Mouse (Mus musculus): ENCODE data around the gene Hist2h2ac.

Gene Hist2h2ac

DNA sequence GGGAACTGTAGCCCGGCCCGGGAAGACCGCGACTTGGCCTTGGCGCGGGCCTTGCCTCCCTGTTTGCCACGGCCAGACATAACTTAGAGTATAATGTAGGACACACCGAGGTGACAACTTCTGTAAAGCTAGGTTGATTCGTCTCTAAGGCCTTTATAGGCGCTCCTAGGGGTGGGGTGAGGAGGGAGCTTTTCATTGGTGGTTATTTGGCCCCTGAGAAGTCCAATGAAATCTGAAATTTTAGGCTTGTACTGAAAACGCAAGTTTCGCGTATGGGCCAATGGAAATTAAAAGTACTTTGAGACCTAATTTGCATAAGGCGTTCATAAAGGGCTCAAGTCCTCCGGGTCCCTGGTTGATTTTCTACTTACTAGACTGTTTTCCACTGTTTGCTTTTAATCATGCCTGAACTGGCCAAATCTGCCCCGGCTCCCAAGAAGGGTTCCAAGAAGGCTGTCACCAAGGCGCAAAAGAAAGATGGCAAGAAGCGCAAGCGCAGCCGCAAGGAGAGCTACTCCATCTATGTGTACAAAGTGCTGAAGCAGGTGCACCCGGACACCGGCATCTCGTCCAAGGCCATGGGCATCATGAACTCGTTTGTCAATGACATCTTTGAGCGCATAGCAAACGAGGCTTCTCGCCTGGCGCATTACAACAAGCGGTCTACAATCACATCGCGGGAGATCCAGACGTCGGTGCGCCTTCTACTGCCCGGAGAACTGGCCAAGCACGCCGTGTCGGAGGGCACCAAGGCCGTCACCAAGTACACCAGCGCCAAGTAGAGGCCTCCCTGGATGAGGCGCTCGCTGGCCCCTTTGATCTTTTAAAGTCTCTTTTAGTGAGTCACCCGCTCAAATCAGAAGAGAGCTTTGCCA is at the start of gene Hist2h2ac, which contains the start of gene Hist2h2be:
Gene Hist2h2ac (minus strand): TSS at position 116 of the 875 bp plus-strand sequence.
Gene Hist2h2be (plus strand): TSS at position 355 of the 875 bp plus-strand sequence.
- DNase-seq = peak; percentile 91

DNA sequence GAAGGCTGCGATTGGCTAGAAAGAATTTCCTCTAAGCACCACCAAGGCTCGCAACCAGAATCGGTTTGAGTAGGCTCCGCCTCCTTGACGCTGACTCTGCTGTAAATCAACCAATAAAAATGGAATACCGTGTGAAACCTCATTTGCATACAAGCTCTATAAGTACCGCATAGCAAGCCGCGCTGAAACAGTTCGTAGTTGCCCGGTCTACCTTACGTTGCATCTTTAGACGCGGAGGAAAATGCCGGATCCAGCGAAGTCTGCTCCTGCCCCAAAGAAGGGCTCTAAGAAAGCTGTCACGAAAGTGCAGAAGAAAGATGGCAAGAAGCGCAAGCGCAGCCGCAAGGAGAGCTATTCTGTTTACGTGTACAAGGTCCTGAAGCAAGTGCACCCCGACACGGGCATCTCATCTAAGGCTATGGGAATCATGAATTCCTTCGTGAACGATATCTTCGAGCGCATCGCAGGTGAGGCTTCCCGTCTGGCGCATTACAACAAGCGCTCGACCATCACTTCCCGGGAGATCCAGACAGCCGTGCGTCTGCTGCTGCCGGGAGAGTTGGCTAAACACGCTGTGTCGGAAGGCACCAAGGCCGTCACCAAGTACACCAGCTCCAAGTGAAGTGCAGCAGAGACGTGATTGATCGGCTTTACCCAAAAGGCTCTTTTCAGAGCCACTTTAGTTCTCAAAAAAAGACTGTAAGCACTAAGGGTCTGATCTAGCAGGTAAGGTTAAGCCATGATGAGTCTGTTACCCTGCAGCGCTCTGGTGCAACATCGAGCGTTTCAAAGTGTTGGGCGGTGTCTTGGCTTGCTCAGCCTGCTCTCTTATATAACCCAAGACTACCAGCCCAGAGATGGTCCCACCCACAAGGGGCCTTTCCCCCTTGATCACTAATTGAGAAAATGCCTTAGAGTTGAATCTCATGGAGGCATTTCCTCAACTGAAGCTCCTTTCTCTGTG is 49.1 kb upstream of the Hist2h2ac start, which contains the start of gene Hist2h2bb:
Gene Hist2h2bb (plus strand): TSS at position 242 of the 964 bp plus-strand sequence.
- peak; percentile 90 for DNase-seq

DNA sequence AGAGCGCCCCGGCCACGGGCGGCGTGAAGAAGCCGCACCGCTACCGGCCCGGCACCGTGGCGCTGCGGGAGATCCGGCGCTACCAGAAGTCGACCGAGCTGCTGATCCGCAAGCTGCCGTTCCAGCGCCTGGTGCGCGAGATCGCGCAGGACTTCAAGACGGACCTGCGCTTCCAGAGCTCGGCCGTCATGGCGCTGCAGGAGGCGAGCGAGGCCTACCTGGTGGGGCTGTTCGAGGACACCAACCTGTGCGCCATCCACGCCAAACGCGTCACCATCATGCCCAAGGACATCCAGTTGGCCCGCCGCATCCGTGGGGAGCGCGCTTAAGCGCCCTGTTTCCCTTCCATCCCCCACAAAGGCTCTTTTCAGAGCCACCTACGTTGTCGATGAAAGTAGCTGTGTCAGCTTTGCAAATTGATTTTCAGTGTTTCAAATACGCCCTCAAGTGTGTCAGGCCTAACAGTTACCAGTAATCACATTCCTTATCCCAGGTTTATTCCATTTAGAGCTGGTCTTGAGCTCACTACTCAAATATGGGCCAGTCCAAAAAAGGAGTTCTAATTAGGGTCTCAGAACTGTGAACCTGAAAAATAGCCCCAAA is 48.2 kb upstream of the Hist2h2ac start:
- peak; percentile 33 for DNase-seq

DNA sequence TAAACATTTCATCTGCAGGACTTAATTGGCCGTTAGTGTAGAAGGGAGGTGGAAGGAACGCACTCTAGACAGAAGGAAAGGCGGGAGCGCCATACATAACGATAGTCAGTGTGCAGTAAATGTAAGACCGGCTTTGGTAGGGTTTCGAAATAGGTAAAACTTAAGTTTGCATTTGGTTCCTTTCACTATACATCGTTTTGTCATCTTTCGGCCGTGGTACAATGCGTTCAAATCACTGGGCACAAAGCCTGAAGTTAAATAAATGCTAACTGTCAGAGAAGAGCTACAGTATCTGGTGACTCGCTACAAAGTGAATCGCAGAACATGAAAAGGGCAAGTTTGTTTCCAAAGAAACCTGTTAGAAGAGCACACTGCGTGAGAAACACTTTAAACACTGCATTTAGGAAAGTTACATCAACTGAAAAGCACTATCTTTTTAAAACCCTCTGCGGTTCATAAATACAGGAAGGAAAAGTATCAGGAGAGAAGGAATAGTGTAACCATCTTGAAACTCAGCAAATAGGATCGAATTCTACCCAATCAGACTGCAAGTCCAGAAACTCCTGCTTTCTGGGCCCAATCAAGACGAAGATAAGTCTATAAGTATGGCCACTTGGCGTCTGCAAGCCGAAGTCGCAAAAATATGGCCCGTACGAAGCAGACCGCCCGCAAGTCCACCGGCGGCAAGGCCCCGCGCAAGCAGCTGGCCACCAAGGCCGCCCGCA is 47.5 kb upstream of the Hist2h2ac start, which contains the start of gene Hist2h3b:
Gene Hist2h3b (plus strand): TSS at position 604 of the 725 bp plus-strand sequence.
- peak; percentile 81 for DNase-seq

DNA sequence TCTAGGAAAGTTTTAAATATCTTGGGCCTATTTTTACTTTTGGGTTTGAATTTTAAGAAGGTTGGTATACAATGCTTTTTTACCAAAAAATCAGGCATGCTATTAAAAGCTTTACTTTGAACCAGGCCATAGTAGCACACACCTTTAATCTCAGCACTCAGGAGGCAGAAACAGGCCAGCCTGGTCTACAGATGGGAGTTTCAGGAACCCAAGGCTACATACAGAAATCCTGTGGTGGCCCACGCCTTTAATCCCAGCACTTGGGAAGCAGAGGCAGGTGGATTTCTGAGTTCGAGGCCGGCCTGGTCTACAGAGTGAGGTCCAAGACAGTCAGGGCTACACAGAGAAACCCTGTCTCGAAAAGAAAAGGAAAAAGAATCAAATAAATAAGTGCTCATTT is 46.9 kb upstream of the Hist2h2ac start:
- DNase-seq = no peak

DNA sequence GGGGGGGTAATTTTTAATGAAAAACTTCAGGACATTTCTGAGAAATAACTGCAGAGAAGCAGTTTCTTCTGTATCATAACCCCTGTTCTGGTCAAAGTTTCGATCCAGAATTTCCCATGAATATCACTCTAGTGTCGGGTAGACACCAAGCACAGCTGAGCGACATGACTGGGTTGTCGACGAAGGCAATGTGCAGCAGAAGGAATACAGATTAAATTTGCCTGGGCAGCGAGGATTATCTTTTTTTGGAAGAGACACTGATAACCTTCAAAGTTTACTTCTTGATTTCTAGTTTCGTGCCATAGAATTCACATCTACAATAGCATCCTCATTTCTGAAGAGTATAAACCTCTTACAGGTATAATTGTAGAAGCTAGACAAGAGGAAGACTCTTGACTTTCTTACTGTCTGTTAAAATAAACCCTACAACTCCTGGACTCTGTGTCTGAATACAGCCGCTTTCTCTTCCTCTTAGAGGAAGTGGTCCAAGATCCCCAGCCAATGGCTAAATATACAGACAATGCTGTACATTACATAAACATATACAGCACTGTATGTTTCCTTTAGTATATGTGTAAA is 45.5 kb upstream of the Hist2h2ac start:
- DNase-seq = no peak

DNA sequence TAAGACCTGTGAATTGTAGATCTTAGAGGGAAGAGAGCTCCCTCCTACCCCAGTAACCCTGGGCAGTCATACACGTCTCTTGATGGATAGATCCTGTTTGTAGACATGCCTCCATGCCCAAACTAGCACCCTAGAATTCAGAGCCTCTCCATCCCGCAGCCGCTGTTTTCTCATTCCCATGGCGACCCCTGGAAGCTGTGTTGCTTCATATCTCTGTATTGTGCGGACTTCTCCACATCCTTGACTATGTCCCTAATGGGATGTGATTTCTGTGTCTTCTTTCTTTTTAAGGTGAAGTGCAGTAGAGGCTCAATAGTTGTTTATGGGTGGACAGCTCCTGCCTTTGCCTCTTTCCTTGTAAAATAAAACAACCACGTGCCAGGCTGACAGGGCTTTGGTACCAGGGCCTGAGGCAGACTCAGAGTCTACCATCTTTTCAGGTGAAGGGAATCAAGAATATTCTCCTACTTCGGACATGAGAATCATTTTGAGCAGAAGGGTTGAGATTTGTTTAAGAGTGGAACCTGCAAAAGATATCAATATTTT is 43.8 kb upstream of the Hist2h2ac start:
- DNase-seq = no peak

DNA sequence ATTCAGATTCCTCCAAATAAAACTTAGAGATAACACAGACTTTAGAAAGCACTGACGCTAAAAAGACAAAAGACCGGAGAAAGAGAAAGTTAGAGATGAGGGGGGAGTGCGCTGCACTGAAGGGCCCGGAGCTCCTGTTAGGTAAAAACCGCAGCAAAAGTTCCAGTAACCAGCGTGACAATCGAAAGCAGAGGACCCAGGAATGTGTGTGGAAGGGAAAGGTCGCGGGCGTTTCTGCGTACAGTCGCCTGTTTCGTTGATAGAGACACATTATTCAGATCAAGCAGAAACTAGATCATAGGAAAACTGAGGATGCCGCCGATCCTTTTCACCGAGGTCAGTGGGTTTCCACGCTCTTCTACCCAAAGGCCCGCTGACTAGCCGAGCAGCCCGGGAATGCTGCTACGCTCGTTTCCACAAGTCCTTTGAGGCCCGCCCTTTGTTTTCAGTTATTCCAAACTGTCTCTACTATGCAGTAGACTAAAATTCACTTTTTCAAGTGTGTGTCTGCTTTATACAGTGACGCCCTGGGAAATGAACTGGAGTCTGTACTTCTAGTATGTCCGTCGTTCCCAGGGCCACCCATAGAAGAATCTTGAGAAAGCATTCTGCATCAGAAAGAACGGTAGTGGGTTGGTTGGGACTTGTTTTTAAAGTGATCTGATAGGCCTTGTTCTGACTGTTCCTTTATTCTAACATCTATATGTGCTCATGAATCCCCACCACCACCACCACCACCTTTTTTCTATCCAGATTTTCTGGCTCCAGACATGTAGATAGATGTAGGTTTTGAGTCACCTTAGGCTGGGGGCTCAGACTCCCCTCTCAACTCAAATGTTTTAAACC is 43.1 kb upstream of the Hist2h2ac start:
- peak; percentile 73 for DNase-seq

DNA sequence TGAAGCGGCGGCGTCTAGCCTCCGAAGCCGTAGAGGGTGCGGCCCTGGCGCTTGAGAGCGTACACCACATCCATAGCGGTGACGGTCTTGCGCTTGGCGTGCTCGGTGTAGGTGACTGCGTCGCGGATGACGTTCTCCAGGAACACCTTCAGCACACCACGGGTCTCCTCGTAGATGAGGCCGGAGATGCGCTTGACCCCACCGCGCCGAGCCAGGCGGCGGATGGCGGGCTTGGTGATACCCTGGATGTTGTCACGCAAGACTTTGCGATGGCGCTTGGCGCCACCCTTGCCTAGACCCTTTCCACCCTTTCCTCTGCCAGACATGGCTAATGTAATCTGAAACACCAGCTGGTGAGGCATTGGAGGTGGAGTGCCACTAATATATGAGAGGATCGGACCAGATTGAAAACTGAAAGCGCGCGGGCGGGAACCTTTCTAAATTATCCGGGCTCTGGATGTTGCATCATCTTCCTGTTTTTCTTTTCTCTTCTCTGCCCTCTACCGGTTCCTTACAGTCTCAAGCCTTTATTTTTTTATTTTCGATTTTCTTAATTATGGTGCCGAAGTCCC is 42.4 kb upstream of the Hist2h2ac start, which contains the start of gene Hist2h4:
Gene Hist2h4 (minus strand): TSS at position 333 of the 572 bp plus-strand sequence.
- peak; percentile 97 for DNase-seq

DNA sequence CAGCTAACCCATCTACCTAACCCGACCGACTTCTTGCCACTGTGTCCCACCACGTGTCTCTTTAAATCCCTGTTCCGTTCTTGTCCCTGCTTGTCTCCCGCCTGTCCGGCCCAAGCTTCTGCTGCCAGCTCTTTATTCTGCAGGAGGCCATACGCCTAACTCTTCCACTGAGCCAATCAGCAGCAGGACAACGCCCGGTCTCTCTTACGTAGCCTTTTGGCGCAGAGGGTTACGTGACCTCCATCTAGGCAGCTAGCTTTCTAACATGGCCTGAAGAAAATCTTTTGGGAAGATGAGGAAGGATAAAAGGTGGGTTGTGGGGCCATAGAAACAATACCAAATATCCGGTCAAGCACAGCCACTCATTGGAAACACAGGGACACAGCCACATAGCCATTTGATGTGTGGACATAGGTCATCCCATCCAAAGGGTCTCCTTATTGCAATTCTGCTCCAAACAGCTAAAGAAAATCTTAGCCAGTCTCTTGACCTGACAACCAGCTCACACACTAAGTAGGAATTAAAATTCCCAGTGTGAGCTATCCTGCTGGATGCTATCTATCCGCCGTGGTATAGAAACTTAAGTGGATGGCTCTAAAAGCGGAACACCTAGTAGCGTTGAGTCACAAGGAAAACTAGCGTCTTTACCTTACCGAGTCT is 41.7 kb upstream of the Hist2h2ac start:
- peak; percentile 76 for DNase-seq

DNA sequence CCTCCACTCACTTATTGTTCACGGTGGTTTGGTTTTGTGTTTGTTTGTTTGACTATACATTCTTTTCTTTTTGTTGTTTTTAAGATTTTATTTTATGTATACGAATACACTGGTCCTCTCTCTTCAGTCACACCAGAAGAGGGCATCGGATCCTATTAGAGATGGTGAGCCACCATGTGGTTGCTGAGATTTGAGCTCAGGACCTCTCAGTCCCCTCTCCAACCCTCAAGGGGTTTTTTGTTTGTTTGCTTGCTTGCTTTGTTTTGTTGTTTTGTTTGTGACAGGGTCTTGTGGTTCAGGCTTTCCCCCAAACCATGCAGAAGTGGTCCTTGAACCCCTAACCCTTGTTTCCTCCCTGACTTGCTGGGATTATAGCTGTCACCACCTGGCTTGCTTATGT is 40.9 kb upstream of the Hist2h2ac start:
- no peak for DNase-seq

DNA sequence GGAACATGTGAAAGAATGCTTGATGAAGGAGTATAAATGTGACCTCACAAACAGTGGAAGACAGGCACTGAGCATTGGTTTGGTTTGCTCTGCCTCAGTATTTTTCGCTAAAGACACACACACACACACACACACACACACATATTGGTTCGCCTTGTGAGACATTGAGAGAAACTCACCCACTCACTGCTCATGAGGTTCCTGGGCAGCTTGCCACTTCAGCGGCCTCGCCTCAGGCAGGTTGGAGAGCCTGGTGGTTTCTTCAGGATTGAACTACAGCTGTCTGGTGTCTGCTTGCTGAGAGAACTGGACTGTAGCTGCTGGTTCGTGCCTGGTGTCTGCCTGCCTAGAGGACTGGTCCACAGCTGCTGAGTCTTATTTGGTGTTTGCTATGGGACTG is 39.5 kb upstream of the Hist2h2ac start:
- DNase-seq = no peak

DNA sequence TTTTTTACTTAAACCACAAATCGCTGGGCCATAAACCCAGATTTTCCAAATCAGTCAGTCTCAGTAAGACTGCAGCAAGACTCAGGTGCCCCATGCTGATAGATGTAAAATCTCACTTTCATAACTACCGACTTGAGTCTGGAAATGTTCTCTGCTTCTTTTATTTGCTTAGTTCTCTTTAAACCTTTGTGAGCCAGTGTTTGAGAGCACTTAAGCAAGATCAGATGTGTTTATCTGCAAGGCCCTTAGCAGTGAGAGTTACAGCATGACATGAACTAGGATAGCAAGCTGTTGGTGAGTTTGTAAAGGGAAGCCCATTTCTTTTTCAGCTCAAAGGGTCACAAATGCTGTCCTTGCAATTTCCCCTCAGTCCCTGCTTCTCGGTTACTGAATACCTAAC is 36.5 kb upstream of the Hist2h2ac start:
- no peak for DNase-seq

DNA sequence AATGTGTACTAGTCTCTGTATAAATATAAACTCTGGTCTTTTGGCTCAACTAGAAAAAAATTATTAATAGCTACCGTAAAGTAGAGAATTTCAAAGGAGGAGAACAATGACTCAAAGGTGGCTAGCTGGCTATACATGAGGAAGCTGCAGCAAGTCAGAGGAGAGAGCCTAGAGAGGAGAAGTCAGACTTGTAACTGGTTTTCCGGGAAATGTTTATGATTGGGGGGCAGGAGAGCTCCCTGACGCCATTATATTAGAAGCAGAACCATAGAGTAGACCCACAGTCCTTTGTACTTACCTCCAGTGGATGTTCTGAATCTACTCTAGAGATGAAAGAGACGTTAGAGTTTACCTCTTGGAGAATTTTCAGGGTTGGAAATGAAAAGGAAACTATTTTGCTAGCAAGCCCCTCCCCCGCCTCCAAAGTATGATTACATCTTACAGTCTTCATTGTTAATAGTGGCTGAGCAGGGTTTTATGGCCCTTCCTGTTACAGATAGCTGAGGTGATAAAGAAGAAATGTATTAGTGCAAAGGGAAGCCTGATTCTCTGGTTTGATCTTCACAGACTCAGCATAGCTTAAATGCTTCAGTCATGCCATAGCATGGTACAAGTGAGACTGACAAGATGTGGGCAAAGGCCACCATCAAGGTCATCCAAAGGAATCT is 35.4 kb upstream of the Hist2h2ac start:
- no peak for DNase-seq

DNA sequence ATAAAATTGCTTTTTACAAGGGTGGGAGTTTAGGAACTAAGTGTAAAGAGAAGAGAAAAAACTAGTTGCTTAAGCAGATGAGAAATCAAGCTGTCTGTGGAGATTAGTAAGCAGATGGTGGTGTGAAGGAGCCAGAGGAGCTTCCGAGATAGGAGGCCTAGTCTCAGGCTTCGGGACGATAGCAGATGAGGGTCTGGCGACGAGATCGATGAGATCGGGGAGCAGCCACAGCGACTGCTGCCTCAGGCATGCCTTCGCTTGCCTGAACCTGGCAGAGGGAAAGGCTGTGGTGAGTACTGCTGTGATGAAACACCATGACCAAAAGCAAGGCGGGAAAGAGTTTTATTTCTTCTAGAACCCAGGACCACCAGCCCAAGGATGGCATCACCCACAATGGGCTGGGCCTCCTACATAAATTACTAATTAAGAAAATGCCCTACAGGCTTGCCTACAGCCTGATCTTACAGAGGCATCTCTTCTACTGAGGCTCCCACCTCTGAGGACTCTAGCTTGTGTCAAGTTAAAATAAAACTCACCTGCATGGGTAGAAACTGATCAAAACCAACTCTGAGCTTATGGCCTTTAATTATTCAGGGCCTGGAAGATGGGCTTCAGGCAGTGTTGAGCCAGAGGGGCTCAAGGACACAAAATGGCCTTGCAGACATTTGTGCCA is 34.1 kb upstream of the Hist2h2ac start:
- DNase-seq = no peak

DNA sequence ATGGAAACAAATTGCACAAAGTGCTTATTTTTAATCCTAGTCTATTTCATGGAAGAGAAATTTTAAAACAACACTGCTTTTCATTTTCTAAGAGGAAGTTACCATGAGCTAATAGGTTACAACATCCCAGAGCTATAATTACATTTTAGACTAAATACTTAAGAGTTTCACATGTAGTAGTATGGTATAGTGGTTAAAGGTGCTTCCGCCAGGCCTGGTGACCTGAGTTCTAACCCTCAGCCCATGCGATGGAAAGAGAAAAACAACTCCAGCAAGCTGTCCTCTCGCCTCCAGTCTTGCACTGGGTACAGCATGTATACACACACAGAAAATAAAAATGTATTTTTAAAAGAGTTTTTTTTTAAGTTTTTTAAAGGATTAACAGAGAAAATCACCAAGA is 31.1 kb upstream of the Hist2h2ac start:
- DNase-seq = no peak

DNA sequence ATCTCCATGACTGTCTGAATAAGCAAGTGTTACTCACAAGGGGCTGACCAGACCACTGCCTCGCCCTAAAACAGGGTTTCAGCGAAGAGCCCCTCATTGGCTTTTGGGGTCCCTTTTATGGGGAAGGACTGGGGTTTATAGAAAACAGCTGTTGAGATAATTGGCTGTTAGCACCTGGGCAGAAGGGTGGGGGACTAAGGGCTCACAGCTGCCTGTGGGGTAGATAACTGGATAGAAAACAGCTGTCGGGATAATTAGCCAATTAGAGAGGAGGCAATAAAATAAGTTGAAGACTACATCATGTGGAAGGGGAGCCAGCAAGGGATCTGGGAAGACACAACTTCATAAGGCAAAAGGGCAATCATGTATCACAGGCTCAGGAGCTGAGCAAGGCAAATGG is 30.2 kb upstream of the Hist2h2ac start:
- DNase-seq = no peak

DNA sequence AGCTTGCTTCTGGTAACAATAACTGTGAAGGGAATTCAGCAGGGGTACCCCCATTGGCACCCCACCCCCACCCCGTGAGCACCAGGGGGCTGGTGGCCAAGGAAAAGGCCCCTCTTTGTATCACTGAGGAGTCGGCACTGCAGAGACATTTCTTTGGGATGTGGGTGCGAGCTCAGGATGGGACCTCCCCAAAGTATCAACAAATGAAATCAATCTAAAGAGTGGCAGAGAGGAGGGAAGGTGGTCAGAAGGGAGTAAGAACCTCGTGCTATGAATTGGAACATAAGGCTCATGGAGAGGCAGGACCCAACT is 28.3 kb upstream of the Hist2h2ac start:
- no peak for DNase-seq
